Mouse (Mus musculus) lung, embryonic 16.5 days (tissue): Measurements from ENCODE around the gene Rnf166. TPM values are rescaled to one million over a fixed set of nuclear protein-coding genes. Genes with fewer than 3 reads are reported as not detected.
A peak's percentile ranks its signal among the peaks of the same experiment; 100 is the strongest.

Source experiments
- ATAC-seq: fragments of 200-750 bp; cut with Nextera tagmentation; 2 replicates; pipeline ENCODE4 v1.8.0; 2017; ENCODE audit warnings: low read depth, mild to moderate bottlenecking, moderate library complexity
- H3K27ac ChIP-seq: fragments of 300-500 bp; sonication (generic); 2 replicates; pipeline ENCODE4 v1.5.1; 2014; ENCODE audit warnings: mild to moderate bottlenecking, control low read depth, low read length
- H3K27me3 ChIP-seq: fragments of 300-500 bp; sonication (generic); 2 replicates; pipeline ENCODE4 v1.6.1; 2014; ENCODE audit warnings: low read depth, low read length, mixed read lengths; ENCODE audit not compliant: control insufficient read depth, insufficient read depth
- H3K36me3 ChIP-seq: fragments of 300-500 bp; sonication (generic); 2 replicates; pipeline ENCODE4 v1.6.1; 2014; ENCODE audit warnings: low read length; ENCODE audit not compliant: control insufficient read depth, insufficient read depth
- H3K4me1 ChIP-seq: fragments of 300-500 bp; sonication (generic); replicated peaks from 2 replicates; pipeline ENCODE4 v1.6.1; 2014; ENCODE audit warnings: low read length, mixed read lengths; ENCODE audit not compliant: control insufficient read depth, insufficient read depth
- H3K4me2 ChIP-seq: fragments of 300-500 bp; sonication (generic); 2 replicates; pipeline ENCODE4 v1.6.1; 2014; ENCODE audit warnings: low read depth, low read length, control low read depth
- H3K4me3 ChIP-seq: fragments of 300-500 bp; sonication (generic); 2 replicates; pipeline ENCODE4 v1.5.1; 2014; ENCODE audit warnings: mild to moderate bottlenecking, low read length, control low read depth
- H3K9ac ChIP-seq: fragments of 300-500 bp; sonication (generic); 2 replicates; pipeline ENCODE4 v1.6.1; 2014; ENCODE audit warnings: low read length, control low read depth
- H3K9me3 ChIP-seq: fragments of 300-500 bp; sonication (generic); 2 replicates; pipeline ENCODE4 v1.6.1; 2016; ENCODE audit warnings: low read length; ENCODE audit not compliant: control insufficient read depth
- WGBS: fragments of 180-500 bp; shearing (Covaris S2); extraction: QIAGEN DNeasy Blood & Tissue Kit; methylation state at CpG from one replicate; pipeline ENCODE4 v1.1.7; 2014; 5-methylcytosine and 5-hydroxymethylcytosine counted together
- polyA plus RNA-seq: library from polyadenylated mRNA; unstranded; fragments of >200 nt; fragmentation: Nextera tagmentation; extraction: Ambion mirVana; gene quantifications from 2 replicates; pipeline ENCODE4 v1.2.1, GENCODE M21; 2015

Rnf166 gene
- polyA plus RNA-seq: 38.1 and 40.1 TPM in 2 replicates

DNA sequence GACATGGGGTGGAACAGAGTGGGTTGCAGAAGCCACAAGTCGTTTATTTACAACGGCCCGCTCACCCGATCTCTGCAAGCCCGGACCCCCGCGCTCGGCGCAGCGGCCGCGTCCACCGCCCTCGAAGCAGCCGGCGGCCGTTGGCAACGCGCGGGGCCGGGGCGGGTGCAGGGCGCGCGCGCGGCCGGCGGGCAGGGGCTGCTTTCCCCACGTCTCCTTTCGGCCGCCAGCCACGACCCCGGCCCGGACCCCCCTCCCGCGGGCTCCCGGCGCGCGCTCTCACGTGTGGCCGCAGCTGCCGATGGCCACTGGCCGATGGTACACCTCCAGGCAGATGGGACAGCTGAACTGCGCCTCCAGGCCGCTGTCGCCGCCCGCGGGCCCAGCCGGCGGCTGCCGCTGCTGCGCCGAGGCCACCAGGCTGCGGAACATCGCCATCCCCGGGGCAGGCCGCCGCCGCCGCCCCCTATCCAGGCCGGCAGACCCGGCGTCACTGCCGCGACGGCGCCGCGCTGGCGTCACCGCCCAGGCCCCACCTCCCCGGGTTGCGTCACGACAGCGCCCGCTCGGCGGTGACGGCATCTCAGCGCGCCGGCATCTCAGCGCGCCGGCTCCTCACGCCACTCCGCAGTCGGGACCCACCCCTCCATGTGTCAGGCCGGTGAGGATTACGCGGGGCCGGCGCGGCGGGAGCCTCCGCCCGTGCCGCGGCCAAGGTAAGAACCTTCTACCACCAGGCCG lies at the start of gene Rnf166, which contains the start of gene Ctu2:
TSS of gene Rnf166 (minus strand) at position 485 of the 741 bp plus-strand sequence.
TSS of gene Ctu2 (plus strand) at position 564 of the 741 bp plus-strand sequence.
- H3K4me2 ChIP-seq: peak within 1 kb of the TSS; percentile 87
- peak within 1 kb of the TSS; percentile 55 for H3K27ac ChIP-seq
- 0% methylated on average over 73 of the region's 103 CpGs for WGBS
- ATAC-seq: peak; percentile 94
- H3K9me3 ChIP-seq: no peaks in the 10 kb centered on the region
- H3K36me3 ChIP-seq: peaks cover 8% of the 10 kb centered on the region
- H3K4me1 ChIP-seq: peaks cover 12% of the 10 kb centered on the region
- H3K27me3 ChIP-seq: no peaks in the 10 kb centered on the region
- H3K9ac ChIP-seq: peak within 1 kb of the TSS; percentile 95
- H3K4me3 ChIP-seq: peak within 1 kb of the TSS; percentile 99

DNA sequence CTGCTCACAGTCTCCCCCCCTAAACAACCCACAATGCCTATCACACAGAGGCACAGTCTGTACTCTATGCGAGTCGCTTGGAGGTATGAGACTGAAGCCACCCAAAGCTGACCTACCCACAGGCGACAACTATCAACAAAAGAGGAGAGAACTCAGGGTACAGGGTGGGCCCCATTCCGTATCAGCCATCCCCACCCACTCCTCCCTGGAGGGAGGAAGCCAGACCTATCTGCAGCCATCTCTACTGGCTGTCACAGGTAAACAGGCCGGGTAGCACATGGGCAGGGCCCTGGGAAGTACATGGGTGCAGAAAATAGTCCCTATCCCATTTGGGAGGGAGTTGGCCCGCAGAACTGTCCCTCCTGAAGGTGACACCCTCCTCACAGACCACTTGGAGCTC lies 49.1 kb upstream of the Rnf166 start:
- H3K4me2 ChIP-seq: no peak overlapping the region
- no peak overlapping the region for H3K9ac ChIP-seq

DNA sequence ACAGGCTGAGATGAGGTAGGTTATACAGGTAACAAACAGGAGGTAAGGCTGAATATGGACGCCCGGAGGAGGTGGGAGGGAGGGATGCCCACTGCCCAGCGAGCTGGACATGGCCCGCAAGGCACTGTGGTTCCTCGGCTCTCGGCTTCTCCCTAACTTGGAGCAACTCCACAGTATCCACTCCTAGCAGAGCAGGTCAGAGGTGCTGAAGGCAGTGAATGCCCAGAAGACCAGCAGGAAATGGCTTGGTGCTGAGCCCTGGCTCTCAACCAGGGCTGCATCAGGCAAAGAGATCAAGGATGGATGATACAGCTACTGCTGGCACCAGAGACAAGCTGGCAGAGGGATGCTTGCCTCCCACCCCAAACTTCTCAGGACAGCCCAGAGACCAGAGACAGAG lies 48.6 kb upstream of the Rnf166 start:
- ATAC-seq: no peak
- no peak overlapping the region for H3K4me3 ChIP-seq
- H3K9me3 ChIP-seq: no peaks in the 10 kb centered on the region
- no peaks in the 10 kb centered on the region for H3K27me3 ChIP-seq
- H3K36me3 ChIP-seq: no peaks in the 10 kb centered on the region
- peak overlapping the region; percentile 79 for H3K27ac ChIP-seq
- H3K4me1 ChIP-seq: peaks cover 61% of the 10 kb centered on the region
- WGBS: 77% methylated on average over 6 of the region's 6 CpGs
- H3K9ac ChIP-seq: peak overlapping the region; percentile 46
- H3K4me2 ChIP-seq: no peak overlapping the region

More for the DNA sequence above, 49.1 kb upstream of the Rnf166 start:
- ATAC-seq: no peak
- Histone ChIP-seq H3K9me3 (no peaks in the 10 kb centered on the region), H3K36me3 (no peaks in the 10 kb centered on the region), H3K4me1 (peaks cover 61% of the 10 kb centered on the region), H3K4me3 (no peak overlapping the region), H3K27ac (no peak overlapping the region), H3K27me3 (no peaks in the 10 kb centered on the region)
- 66% methylated on average over 6 of the region's 6 CpGs for WGBS

DNA sequence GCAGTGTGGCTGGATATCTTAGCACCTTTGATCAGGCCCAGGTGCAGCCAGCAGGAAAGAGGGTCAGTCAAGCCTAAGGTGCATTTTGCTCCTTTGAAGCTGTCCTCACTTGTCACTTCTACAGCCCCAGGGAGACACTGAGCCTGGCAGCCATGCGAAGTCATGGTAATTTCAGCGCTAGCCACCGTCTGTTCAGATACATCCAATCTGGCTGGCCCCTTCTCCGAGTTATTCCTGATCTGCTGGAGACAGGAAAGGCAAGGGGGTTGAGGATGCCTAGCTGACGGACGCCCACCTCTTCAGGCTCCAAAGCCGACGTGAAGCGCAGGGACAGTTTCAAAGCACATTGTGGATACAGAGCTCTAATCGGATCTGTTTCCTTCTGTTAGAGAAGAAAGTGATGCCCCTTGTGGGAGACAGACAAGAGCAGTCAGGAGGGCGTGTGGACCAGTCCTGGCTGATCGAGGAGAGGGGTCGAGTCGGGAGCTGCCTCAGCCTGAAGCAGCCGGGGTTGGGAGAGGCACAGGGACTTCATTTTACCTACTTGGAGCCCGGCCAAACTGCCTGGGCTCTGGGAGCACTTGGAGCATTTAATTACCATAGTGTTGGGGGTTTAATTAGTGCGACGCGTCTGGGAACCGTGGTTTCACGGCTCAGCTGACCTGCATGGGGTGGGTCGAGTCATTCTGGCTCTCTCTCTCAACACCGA lies 47.9 kb upstream of the Rnf166 start:
- Histone ChIP-seq H3K27me3 (no peaks in the 10 kb centered on the region), H3K36me3 (no peaks in the 10 kb centered on the region), H3K4me1 (peaks cover 66% of the 10 kb centered on the region), H3K27ac (peak overlapping the region; percentile 79), H3K4me3 (no peak overlapping the region), H3K4me2 (peak overlapping the region; percentile 19), H3K9ac (peak overlapping the region; percentile 46), H3K9me3 (no peaks in the 10 kb centered on the region)
- 22% methylated on average over 23 of the region's 23 CpGs for WGBS
- ATAC-seq: no peak

DNA sequence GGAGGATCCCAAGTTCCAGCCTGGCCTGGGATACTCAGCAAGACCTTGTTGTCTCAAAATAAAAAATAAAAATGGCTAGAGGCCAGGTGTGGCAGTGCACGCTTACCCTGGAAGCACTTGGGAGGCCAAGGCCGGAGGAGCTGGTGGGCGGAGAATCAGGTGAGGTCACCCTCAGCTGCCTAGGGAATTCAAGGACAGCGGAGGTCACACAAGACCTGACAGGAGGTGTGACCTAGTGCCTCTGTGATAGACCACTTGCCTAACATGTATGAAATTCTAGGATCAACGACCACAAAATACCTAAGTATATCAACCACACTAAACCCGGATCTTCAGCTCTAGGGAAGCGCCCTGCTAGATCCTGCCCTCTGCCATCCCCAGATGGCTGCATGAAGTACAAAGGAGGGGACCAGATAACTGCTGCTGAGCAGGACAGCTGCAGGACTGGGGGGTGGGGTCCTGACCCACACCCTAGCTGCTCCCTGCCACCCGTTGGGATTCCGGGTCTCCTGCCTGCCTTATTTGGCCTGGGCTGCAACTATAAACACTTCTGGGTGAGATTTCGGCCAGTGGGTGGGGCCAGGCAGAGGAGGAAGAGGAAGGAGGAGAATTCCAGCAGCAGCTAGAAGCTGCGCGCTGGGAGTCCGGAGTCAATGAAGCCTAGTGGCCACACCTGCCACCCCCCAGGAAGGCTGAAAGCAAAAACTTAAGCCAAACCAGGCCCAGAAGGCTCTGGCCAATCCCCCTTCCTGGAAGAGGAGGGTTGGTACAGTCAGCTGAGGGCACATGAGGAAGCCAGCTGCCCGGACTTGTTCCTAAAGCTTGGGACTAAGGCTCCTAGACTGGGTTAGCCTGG lies 47.2 kb upstream of the Rnf166 start:
- peak; percentile 43 for ATAC-seq

DNA sequence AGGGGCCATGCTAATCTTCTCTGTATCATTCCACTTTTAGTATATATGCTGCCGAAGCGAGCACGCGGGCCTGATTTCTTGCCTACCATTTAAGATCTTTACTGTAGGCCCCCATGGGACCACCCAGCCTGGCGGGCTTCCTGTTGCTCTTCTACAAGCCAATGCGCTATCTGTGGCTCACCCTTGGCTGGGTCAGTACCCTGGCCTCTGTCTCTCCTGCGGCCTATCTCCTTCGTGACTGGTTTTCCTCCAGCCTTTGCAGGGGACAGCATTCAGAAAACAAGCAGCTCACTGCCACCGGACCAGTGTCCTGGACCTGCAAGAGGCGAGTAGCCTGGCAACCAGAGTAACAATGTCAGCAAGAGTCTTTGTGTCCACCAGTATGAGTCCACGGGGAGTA lies 44.7 kb upstream of the Rnf166 start:
- no peak for ATAC-seq
- no peak overlapping the region for H3K4me3 ChIP-seq
- H3K36me3 ChIP-seq: no peaks in the 10 kb centered on the region
- peak overlapping the region; percentile 42; the same call in 1 of the 2 replicates for H3K9ac ChIP-seq
- H3K9me3 ChIP-seq: no peaks in the 10 kb centered on the region
- 74% methylated on average over 11 of the region's 11 CpGs for WGBS
- no peak overlapping the region for H3K4me2 ChIP-seq
- H3K27me3 ChIP-seq: no peaks in the 10 kb centered on the region
- peaks cover 67% of the 10 kb centered on the region for H3K4me1 ChIP-seq
- peak overlapping the region; percentile 87 for H3K27ac ChIP-seq

More for the DNA sequence above, 47.2 kb upstream of the Rnf166 start:
- Histone ChIP-seq H3K36me3 (no peaks in the 10 kb centered on the region), H3K27ac (peak overlapping the region; percentile 79), H3K9ac (peak overlapping the region; percentile 46), H3K4me2 (peak overlapping the region; percentile 19; the same call in 1 of the 2 replicates), H3K9me3 (no peaks in the 10 kb centered on the region), H3K4me1 (peaks cover 74% of the 10 kb centered on the region), H3K27me3 (no peaks in the 10 kb centered on the region), H3K4me3 (no peak overlapping the region)
- 39% methylated on average over 14 of the region's 14 CpGs for WGBS

DNA sequence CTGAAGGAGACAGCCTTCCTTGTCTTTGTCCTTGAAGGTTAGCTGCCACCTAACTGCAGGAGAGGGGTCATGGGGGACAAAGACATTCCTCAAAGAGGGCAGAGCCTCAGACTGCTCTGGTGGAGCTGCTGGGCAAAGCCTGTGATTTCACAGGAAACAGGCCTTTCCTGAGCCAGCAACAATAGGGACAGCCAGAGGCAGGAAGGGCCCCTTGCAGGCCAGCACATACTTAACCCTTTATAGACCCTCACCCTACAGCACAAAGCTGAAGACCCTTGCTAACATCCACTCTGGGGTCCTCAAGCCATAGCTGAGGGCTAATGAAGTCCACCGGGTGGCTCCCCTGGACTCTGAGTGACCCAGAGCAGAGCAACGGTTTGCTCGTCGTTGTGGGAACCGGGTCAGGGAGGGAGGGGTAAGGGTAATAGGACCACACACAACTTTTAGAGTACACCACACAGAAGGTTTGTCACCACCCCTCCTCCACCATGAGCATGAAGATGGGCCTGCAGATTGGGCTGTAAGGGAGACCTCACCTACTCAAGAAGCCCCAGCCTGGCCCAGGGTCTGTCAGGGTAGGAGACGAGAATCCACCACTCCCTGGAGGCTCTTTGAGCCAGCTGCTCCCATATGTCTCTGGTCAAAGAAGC lies 41.8 kb upstream of the Rnf166 start:
- peak; percentile 90 for ATAC-seq
- H3K27me3 ChIP-seq: no peaks in the 10 kb centered on the region
- no peak overlapping the region for H3K4me3 ChIP-seq
- H3K9ac ChIP-seq: peak overlapping the region; percentile 32
- peaks cover 2% of the 10 kb centered on the region; the same call in 1 of the 2 replicates for H3K36me3 ChIP-seq
- WGBS: 9% methylated on average over 6 of the region's 6 CpGs
- no peaks in the 10 kb centered on the region for H3K9me3 ChIP-seq
- peak overlapping the region; percentile 13; the same call in 1 of the 2 replicates for H3K4me2 ChIP-seq
- peaks cover 38% of the 10 kb centered on the region for H3K4me1 ChIP-seq
- H3K27ac ChIP-seq: peak overlapping the region; percentile 95

DNA sequence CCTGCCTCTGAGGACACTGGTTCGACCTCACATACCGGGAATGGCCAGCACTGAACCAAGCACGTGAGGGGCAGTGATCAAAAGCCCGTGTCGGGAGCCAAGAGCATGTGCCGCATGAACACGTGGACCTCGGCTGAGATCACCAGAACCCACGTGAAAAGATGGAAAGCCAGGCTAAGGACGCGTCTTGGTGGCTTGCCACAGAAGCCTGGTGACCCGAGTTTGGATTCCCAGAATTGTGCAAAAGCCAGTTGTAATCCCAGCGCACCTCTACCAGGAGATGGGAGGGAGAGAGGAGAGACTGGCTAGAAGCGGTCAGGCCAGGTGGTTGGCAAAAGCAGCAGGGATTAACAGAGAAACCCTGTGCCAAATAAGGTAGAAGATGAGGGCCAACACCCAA lies 39.8 kb upstream of the Rnf166 start:
- Histone ChIP-seq H3K9me3 (no peaks in the 10 kb centered on the region), H3K9ac (no peak overlapping the region), H3K4me2 (no peak overlapping the region), H3K27ac (no peak overlapping the region), H3K4me3 (no peak overlapping the region), H3K36me3 (peaks cover 2% of the 10 kb centered on the region; the same call in 1 of the 2 replicates), H3K4me1 (peaks cover 44% of the 10 kb centered on the region), H3K27me3 (no peaks in the 10 kb centered on the region)
- WGBS: 87% methylated on average over 14 of the region's 14 CpGs
- ATAC-seq: no peak
